In genomic region chr16:89906909-89907308, GRCm38 (mm10) we compare ENCODE assay signal across 32 mouse cellular contexts.
DNase-seq lines count a peak whose midpoint lies in the region; ATAC-seq and TF ChIP-seq lines count a peak whose summit lies in the region.
"Had no signal": no experiment of that assay in that cellular context is flagged by ENCODE, and none has a peak within 500 bp of the region (broad histone marks: within the 10 kb centered on the region; RNA-seq: fewer than 3 reads in every experiment).

No protein-coding gene starts in this region.

- no peak overlapping the region for H3K4me3 ChIP-seq in forebrain, embryonic 11.5 days (ENCODE audit: low read depth, low read length)
- H3K4me3 ChIP-seq: forebrain, embryonic 10.5 days; heart, embryonic 13.5 days; left cerebral cortex, adult 2 months; limb, embryonic 13.5 days; liver, embryonic 12.5 days; midbrain, embryonic 10.5 days; myocyte; neural tube, embryonic 12.5 days had no signal

- peaks cover 4% of the 10 kb centered on the region; the same call in 1 of the 2 replicates for H3K4me1 ChIP-seq in forebrain, embryonic 11.5 days (replicated peaks; ENCODE audit: control insufficient read depth, insufficient read depth, low read length)
- H3K4me1 ChIP-seq: heart, embryonic 13.5 days; liver, embryonic 12.5 days had no signal

- in situ Hi-C loops in Patski (cut with MboI; ENCODE audit: low pct_unique_long_range_greater_than_20kb), result no loop called here

- TF ChIP-seq CTCF in Patski (IDR thresholded peaks at IDR 0.05), result no peak

- H3K9me3 ChIP-seq in forebrain, embryonic 11.5 days (ENCODE audit: control insufficient read depth, low read length), result no peaks in the 10 kb centered on the region
- H3K9me3 ChIP-seq: forebrain, embryonic 10.5 days; heart, embryonic 13.5 days; limb, embryonic 13.5 days; liver, embryonic 12.5 days; midbrain, embryonic 10.5 days; neural tube, embryonic 12.5 days had no signal

- 90% methylated on average over 7 of the region's 7 CpGs for WGBS in forebrain, embryonic 11.5 days

- POLR2A ChIA-PET in Patski (lab: Charles Lee), result no interaction called here

- CTCF ChIA-PET in Patski (lab: Charles Lee), result no interaction called here

- H3K27me3 ChIP-seq in Patski, result no peaks in the 10 kb centered on the region
- no peaks in the 10 kb centered on the region for H3K27me3 ChIP-seq in forebrain, embryonic 11.5 days (ENCODE audit: control insufficient read depth, insufficient read depth, low read length)
- H3K27me3 ChIP-seq: heart, embryonic 13.5 days; limb, embryonic 13.5 days; liver, embryonic 12.5 days; neural tube, embryonic 12.5 days had no signal

- peak; percentile 74 for DNase-seq in adrenal gland, adult 2 months
- DNase-seq in adrenal gland, postnatal 4 days (ENCODE audit: low spot score in 2 of 2), result no peak
- DNase-seq in 3T3-L1 (ENCODE audit: low read depth, low spot score) (peak; percentile 82), Patski (ENCODE audit: low read depth, low spot score) (no peak)
- DNase-seq in adrenal gland, postnatal 25 days, result peak; percentile 36
- no peak for DNase-seq in forebrain, embryonic 11.5 days (ENCODE audit: low spot score)
- DNase-seq in thymus, postnatal 14 days, result no peak
- no peak for DNase-seq in frontal cortex, postnatal 36 days (ENCODE audit: low spot score in 2 of 2)
- DNase-seq: cerebellum, adult 2 months; cerebellum, postnatal 25 days; forebrain, postnatal 0 days; gastrocnemius, postnatal 10 days; heart, postnatal 10 days; kidney, adult 11 months; kidney, postnatal 14 days; liver, postnatal 0 days; lung, postnatal 14 days; right cerebral cortex, adult 18-20 months; spleen, adult 18-20 months; thymus, adult 2 months; thymus, postnatal 4 days had no signal

- no peaks in the 10 kb centered on the region for H3K36me3 ChIP-seq in forebrain, embryonic 11.5 days (ENCODE audit: control insufficient read depth, insufficient read depth, low read length)
- H3K36me3 ChIP-seq: forebrain, embryonic 10.5 days; heart, embryonic 13.5 days; liver, embryonic 12.5 days; midbrain, embryonic 10.5 days; neural tube, embryonic 12.5 days had no signal

- H3K4me2 ChIP-seq in forebrain, embryonic 11.5 days (ENCODE audit: low read depth, low read length, severe bottlenecking), result no peak overlapping the region
- H3K4me2 ChIP-seq: heart, embryonic 13.5 days; hindbrain, embryonic 14.5 days; limb, embryonic 13.5 days; liver, embryonic 12.5 days; neural tube, embryonic 12.5 days had no signal

- ATAC-seq in Patski, result peak; percentile 69
- no peak for ATAC-seq in forebrain, embryonic 11.5 days (replicated peaks; ENCODE audit: low FRiP score)
- ATAC-seq: activated CD4-positive, CD25-positive, alpha-beta regulatory T cell, adult 4 months; forebrain, postnatal 0 days; liver, embryonic 12.5 days; liver, postnatal 0 days had no signal

- no peak overlapping the region for H3K27ac ChIP-seq in forebrain, embryonic 11.5 days (ENCODE audit: low read depth, low read length)
- H3K27ac ChIP-seq: forebrain, embryonic 10.5 days; heart, embryonic 13.5 days; hindbrain, embryonic 14.5 days; limb, embryonic 13.5 days; liver, embryonic 12.5 days; midbrain, embryonic 10.5 days; neural tube, embryonic 12.5 days; stomach, postnatal 0 days had no signal

- H3K9ac ChIP-seq in forebrain, embryonic 11.5 days (ENCODE audit: low read length), result no peak overlapping the region
- H3K9ac ChIP-seq: forebrain, postnatal 0 days; heart, embryonic 13.5 days; hindbrain, embryonic 14.5 days; limb, embryonic 13.5 days; liver, embryonic 12.5 days; liver, postnatal 0 days; neural tube, embryonic 12.5 days had no signal

Comparison
In these comparisons a context has a peak if more than half of its experiments do, and no peak if none do; other contexts are left out.
1. DNase-seq: peak in adrenal gland, adult 2 months (single experiment), 3T3-L1 (single experiment) and adrenal gland, postnatal 25 days (single experiment); none in adrenal gland, postnatal 4 days (0 of 2), Patski (single experiment), forebrain, embryonic 11.5 days (single experiment), thymus, postnatal 14 days (single experiment) and frontal cortex, postnatal 36 days (0 of 2).